Mouse (Mus musculus): Measurements from ENCODE around the gene Atp5f1. TPM values are rescaled to one million over a fixed set of nuclear protein-coding genes. Genes with fewer than 3 reads are reported as not detected.
"Not testable (repeated sequence)": the region's sequence is repeated elsewhere in the genome, so short reads cannot be mapped to it uniquely, and the experiment has no call there.

Atp5f1 gene
- polyA plus RNA-seq, 1 experiment from 2014 or later, result 612 TPM

GRCm38 (mm10) chr3:105931095-105931494 lies 28.8 kb downstream of the Atp5f1 start:
- no peak for DNase-seq (ENCODE audit: low spot score)

GRCm38 (mm10) chr3:105929821-105930220 lies 30.1 kb downstream of the Atp5f1 start:
- peak; percentile 69 for DNase-seq (ENCODE audit: low spot score)

GRCm38 (mm10) chr3:105928781-105929180 lies 31.1 kb downstream of the Atp5f1 start:
- DNase-seq (ENCODE audit: low spot score), result no peak

GRCm38 (mm10) chr3:105928195-105928569 lies 31.7 kb downstream of the Atp5f1 start:
- DNase-seq (ENCODE audit: low spot score), result no peak

GRCm38 (mm10) chr3:105927561-105928194 lies 32.2 kb downstream of the Atp5f1 start:
- DNase-seq (ENCODE audit: low spot score), result no peak

GRCm38 (mm10) chr3:105924616-105925015 lies 35.3 kb downstream of the Atp5f1 start:
- DNase-seq (ENCODE audit: low spot score), result no peak

GRCm38 (mm10) chr3:105921959-105922358 lies 37.9 kb downstream of the Atp5f1 start:
- no peak for DNase-seq (ENCODE audit: low spot score)

- not testable (repeated sequence) for DNase-seq (ENCODE audit: low spot score)
Observed at GRCm38 (mm10) chr3:105920743-105921142, 39.2 kb downstream of the Atp5f1 start.

- no peak for DNase-seq (ENCODE audit: low spot score)
Observed at GRCm38 (mm10) chr3:105918355-105918745, 41.5 kb downstream of the Atp5f1 start.

GRCm38 (mm10) chr3:105917656-105918354 lies 42.1 kb downstream of the Atp5f1 start:
- DNase-seq (ENCODE audit: low spot score), result no peak

- not testable (repeated sequence) for DNase-seq (ENCODE audit: low spot score)
Observed at GRCm38 (mm10) chr3:105916455-105916854, 43.4 kb downstream of the Atp5f1 start.

GRCm38 (mm10) chr3:105915281-105915680 lies 44.6 kb downstream of the Atp5f1 start:
- no peak for DNase-seq (ENCODE audit: low spot score)

GRCm38 (mm10) chr3:105913839-105914681 lies 45.8 kb downstream of the Atp5f1 start:
- DNase-seq (ENCODE audit: low spot score), result no peak

GRCm38 (mm10) chr3:105912097-105912880 lies 47.6 kb downstream of the Atp5f1 start:
- no peak for DNase-seq (ENCODE audit: low spot score)

GRCm38 (mm10) chr3:105910519-105911190 lies 49.2 kb downstream of the Atp5f1 start:
- peak; percentile 63 for DNase-seq (ENCODE audit: low spot score)

GRCm38 (mm10) chr3:105908976-105909375 lies 50.9 kb downstream of the Atp5f1 start:
- no peak for DNase-seq (ENCODE audit: low spot score)

- DNase-seq (ENCODE audit: low spot score), result no peak
Observed at GRCm38 (mm10) chr3:105907956-105908655, 51.8 kb downstream of the Atp5f1 start.

GRCm38 (mm10) chr3:105904721-105905120 lies 55.2 kb downstream of the Atp5f1 start:
- DNase-seq (ENCODE audit: low spot score), result no peak

GRCm38 (mm10) chr3:105904213-105904612 lies 55.7 kb downstream of the Atp5f1 start:
- no peak for DNase-seq (ENCODE audit: low spot score)

- no peak for DNase-seq (ENCODE audit: low spot score)
Observed at GRCm38 (mm10) chr3:105901468-105901867, 58.4 kb downstream of the Atp5f1 start.

All from thymus, postnatal 0 days (tissue).